Mouse (Mus musculus): Measurements from ENCODE around the gene Hist2h2aa1.
"Not testable (repeated sequence)": the region's sequence is repeated elsewhere in the genome, so short reads cannot be mapped to it uniquely, and the experiment has no call there.

Gene Hist2h2aa1

DNA sequence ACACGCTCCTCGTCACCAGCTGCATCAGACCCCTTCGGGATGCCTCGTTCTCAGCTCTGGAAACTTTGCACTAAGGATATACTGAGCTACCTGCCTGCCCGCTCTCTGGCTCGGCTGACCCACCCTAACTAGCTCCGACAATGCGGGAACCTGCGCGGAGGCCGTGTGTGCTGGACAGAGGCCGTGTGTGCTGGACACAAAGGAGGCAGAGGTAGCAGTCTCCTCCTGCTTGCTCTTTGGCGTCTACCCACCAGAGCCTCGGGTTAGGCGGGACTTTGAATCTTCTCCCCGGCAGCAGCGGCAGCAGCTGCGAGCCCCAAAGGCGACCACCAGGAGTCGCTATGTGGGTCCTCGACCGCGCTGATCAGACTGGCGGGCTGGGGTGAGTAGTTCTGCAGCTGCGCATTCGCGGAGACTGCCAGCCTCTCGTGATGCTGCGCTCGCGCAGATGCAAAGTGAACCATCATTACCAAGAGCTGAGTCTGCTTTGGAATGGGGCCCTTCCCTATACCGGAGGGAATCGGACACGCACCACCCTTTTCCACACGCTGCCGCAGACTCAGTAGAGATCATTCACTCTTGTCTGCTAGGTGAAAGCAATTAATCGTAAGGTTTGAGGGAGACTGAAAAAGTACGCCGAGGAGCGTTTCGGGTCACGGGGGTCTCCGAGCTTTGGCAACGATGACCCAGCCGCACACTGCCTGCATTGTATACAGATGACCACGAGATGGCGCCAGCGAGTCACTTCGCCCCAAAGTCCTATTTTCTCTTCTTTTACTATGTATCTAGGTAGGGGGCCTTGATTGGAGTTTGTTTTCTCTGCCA, 32.7 kb downstream of the Hist2h2aa1 start:
- DNase-seq (ENCODE audit: low spot score in 2 of 2): peak; percentile 93 to 95

- no peak for DNase-seq (ENCODE audit: low spot score in 2 of 2)
Observed at GRCm38 (mm10) chr3:96280660-96281059, 35.4 kb downstream of the Hist2h2aa1 start.

- no peak for DNase-seq (ENCODE audit: low spot score in 2 of 2)
Observed at GRCm38 (mm10) chr3:96284457-96284856, 39.2 kb downstream of the Hist2h2aa1 start.

- not testable (repeated sequence) for DNase-seq (ENCODE audit: low spot score in 2 of 2)
Observed at GRCm38 (mm10) chr3:96287334-96287733, 42.0 kb downstream of the Hist2h2aa1 start.

DNA sequence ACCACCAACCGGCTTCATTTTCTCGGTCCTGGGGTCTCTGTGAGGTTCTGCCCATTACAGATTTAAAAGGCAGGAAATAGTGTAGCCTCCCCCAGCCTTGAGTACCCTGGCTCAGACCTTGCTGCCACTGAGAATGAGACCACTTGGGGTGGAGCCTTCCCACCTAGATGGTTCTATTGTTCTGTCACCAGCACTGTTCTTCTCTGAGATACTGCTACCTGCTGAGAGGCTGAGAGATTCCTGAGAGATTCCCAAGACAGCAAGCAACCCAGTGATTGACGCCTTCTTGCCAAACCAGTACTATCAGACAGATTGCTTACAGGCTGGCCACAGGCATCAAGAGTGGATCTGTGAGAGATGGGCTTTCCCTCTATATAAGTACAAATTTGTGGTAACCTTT, 43.9 kb downstream of the Hist2h2aa1 start:
- DNase-seq (ENCODE audit: low spot score in 2 of 2): no peak

- not testable (repeated sequence) for DNase-seq (ENCODE audit: low spot score in 2 of 2)
Observed at GRCm38 (mm10) chr3:96290727-96291126, 45.4 kb downstream of the Hist2h2aa1 start.

DNA sequence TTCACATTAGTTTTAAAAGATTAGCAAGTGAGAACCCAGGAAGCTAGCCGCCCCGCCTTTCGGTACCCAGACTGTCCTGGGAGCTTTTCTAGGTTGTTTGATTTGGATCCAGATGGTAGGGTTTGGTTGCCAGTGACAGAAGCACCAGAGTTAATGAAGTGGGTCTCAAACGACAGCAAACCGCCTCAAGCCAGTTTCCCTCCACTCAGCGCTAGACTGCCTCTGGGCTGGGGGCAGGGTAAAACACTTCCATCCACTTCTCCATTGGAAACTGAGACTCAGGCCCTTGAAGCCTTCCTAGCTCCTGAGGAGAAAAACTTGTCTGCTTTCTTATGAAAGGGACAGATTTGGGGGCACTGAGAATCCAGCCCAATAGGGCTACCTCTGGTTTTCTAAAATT, 47.3 kb downstream of the Hist2h2aa1 start:
- no peak for DNase-seq (ENCODE audit: low spot score in 2 of 2)

- DNase-seq (ENCODE audit: low spot score in 2 of 2): no peak
Observed at GRCm38 (mm10) chr3:96293368-96293767, 48.1 kb downstream of the Hist2h2aa1 start.

DNA sequence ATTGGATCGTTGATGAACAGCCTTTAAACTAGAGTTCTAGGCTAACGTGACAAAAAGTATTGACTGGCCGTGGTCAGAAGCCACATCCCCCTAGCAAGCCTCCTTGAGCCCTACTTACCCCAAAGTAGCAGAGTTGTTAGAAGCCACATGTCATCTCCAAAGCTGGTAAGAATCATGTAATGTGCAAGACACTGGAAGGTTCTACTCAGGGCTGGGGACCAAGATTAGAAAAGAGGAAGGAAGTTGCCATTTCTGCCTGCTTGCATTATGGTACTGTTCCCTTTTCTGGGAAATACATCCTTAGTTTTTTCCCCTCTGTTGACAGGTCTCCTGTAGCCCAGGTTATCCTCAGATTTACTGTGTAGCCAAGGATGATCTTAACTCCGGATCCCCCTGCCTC, 48.5 kb downstream of the Hist2h2aa1 start, which contains the start of gene Fcgr1:
Gene Fcgr1 (minus strand): TSS at position 183 of the 400 bp plus-strand sequence.
- no peak for DNase-seq (ENCODE audit: low spot score in 2 of 2)
